Mouse (Mus musculus) liver, adult 2 months (tissue): ENCODE measurements at regions not wholly inside any gene's neighbourhood (a gene's known extent, or its start where the extent isn't known, plus 50 kb on each side); places are given as distances from the start of the nearest gene placed in this dataset.

Source experiments
- DNase-seq: peaks from one replicate; pipeline ENCODE4 v3.0.0-alpha.2; 2011; ENCODE audit warnings: low read depth, low spot score; ENCODE audit errors: extremely low read depth
- H3K27ac ChIP-seq: fragments of 200-500 bp; replicated peaks from 2 replicates; pipeline ENCODE4 v1.5.1; 2012; ENCODE audit warnings: low read depth, mild to moderate bottlenecking, control low read depth, inconsistent platforms, low read length; ENCODE audit not compliant: insufficient read depth
- H3K27me3 ChIP-seq: fragments of 200-500 bp; 2 replicates; pipeline ENCODE4 v1.6.1; 2012; ENCODE audit warnings: mild to moderate bottlenecking, moderate library complexity, low read length, inconsistent platforms; ENCODE audit not compliant: control insufficient read depth, insufficient read depth
- H3K36me3 ChIP-seq: fragments of 200-500 bp; 2 replicates; pipeline ENCODE4 v1.6.1; 2012; ENCODE audit warnings: low read length, inconsistent platforms; ENCODE audit not compliant: control insufficient read depth, insufficient read depth
- H3K4me1 ChIP-seq: fragments of 200-500 bp; 2 replicates; pipeline ENCODE4 v1.6.1; 2011; ENCODE audit warnings: low read length; ENCODE audit not compliant: control insufficient read depth, insufficient read depth
- H3K4me3 ChIP-seq: fragments of 200-500 bp; 2 replicates; pipeline ENCODE4 v1.5.1; 2011; ENCODE audit warnings: low read depth, mild to moderate bottlenecking, control low read depth, low read length, moderate library complexity; ENCODE audit not compliant: insufficient read depth
- H3K79me2 ChIP-seq: fragments of 200-500 bp; 2 replicates; pipeline ENCODE4 v1.6.1; 2012; ENCODE audit warnings: inconsistent platforms, mild to moderate bottlenecking, low read length, moderate library complexity; ENCODE audit not compliant: control insufficient read depth, insufficient read depth
- H3K9ac ChIP-seq: fragments of 200-500 bp; 2 replicates; pipeline ENCODE4 v1.6.1; 2012; ENCODE audit warnings: low read depth, mild to moderate bottlenecking, control low read depth, inconsistent platforms, low read length
- CTCF ChIP-seq: fragments of 200-500 bp; IDR thresholded peaks from 2 replicates; pipeline ENCODE4 v1.5.1; 2011; ENCODE audit warnings: low read depth, low read length, control low read depth
- POLR2A ChIP-seq: fragments of 200-500 bp; IDR thresholded peaks from 2 replicates; pipeline ENCODE4 v1.6.1; 2011; ENCODE audit warnings: low read length, control low read depth; ENCODE audit not compliant: insufficient read depth; ENCODE audit errors: extremely low read depth
- WGBS: fragments of 180-500 bp; shearing (Covaris S2); methylation state at CpG from one replicate; pipeline ENCODE4 v1.1.7; 2018; 5-methylcytosine and 5-hydroxymethylcytosine counted together

DNA sequence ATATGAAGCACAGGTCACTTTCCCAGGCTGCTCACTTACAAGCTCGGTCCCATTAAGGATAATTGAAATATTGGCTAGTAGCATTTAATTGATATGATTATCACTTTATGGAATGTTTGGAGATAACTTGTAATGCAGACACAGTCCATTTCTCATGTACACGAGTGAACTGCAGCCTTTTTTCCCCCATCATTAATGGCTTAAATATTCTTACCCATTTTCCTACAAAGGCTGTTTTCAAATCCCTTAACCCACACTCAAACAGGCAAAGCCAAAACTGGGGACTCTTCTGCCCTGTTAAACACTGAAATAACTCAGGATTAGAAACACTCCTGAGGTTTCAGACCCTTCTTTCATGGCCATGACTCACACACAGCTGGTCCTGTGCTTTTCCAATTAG is 649.2 kb upstream of the Tenm3 start:
- DNase-seq = no peak
- H3K27me3 ChIP-seq = no peaks in the 10 kb centered on the region
- WGBS = 66% methylated on average over 2 of the region's 2 CpGs
- H3K27ac ChIP-seq = no peak overlapping the region
- H3K79me2 ChIP-seq = no peaks in the 10 kb centered on the region
- H3K4me1 ChIP-seq = no peaks in the 10 kb centered on the region
- no peak overlapping the region for H3K9ac ChIP-seq
- TF ChIP-seq CTCF (no peak), POLR2A (no peak)
- no peak overlapping the region for H3K4me3 ChIP-seq
- no peaks in the 10 kb centered on the region for H3K36me3 ChIP-seq

GRCm38 (mm10) chr8:49485284-49485683 is 641.5 kb upstream of the Tenm3 start:
- WGBS = 88% methylated on average over 4 of the region's 4 CpGs

DNA sequence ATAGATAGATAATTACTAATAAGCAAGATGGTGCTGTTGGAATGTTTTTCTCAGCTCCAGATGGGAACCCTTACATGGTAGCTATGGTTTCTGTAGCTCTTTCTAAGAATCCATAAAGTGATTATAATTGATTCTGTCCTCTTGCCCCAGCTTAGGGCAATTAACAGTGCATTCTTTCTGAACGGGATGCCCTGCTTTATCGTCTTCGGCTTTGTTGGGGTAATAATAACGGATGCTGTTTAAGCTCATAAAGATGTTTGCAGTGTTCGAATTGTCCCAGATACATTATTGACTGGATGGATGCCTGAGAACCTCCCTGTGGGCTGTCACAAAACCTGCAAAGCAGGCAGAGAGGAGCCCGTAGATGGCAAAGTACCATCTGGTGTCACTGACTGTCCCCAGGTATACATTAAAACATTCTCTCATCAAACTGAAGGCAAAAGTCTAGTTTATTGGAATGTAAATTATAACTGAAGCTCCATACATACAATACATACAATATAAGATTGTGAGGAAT is 637.8 kb upstream of the Tenm3 start:
- DNase-seq = no peak
- WGBS = 82% methylated on average over 6 of the region's 6 CpGs
- no peak for TF ChIP-seq POLR2A
- no peak for TF ChIP-seq CTCF

More at GRCm38 (mm10) chr8:49485284-49485683, 641.5 kb upstream of the Tenm3 start:
- Histone ChIP-seq H3K79me2 (no peaks in the 10 kb centered on the region), H3K4me3 (no peak overlapping the region), H3K27me3 (no peaks in the 10 kb centered on the region), H3K36me3 (no peaks in the 10 kb centered on the region), H3K9ac (no peak overlapping the region), H3K4me1 (no peaks in the 10 kb centered on the region), H3K27ac (no peak overlapping the region)
- TF ChIP-seq CTCF (no peak), POLR2A (no peak)
- DNase-seq = no peak

GRCm38 (mm10) chr8:49465911-49466518 is 622.3 kb upstream of the Tenm3 start:
- no peaks in the 10 kb centered on the region for H3K36me3 ChIP-seq
- DNase-seq = no peak
- H3K4me3 ChIP-seq = no peak overlapping the region
- H3K79me2 ChIP-seq = no peaks in the 10 kb centered on the region
- no peak overlapping the region for H3K27ac ChIP-seq
- 20% methylated on average over 14 of the region's 14 CpGs for WGBS
- H3K4me1 ChIP-seq = no peaks in the 10 kb centered on the region
- no peak overlapping the region for H3K9ac ChIP-seq
- TF ChIP-seq POLR2A (no peak), CTCF (no peak)
- H3K27me3 ChIP-seq = no peaks in the 10 kb centered on the region

More for the DNA sequence above, 637.8 kb upstream of the Tenm3 start:
- Histone ChIP-seq H3K36me3 (no peaks in the 10 kb centered on the region), H3K27ac (no peak overlapping the region), H3K27me3 (no peaks in the 10 kb centered on the region), H3K79me2 (no peaks in the 10 kb centered on the region), H3K9ac (no peak overlapping the region), H3K4me3 (no peak overlapping the region), H3K4me1 (no peaks in the 10 kb centered on the region)

GRCm38 (mm10) chr8:49465070-49465469 is 621.3 kb upstream of the Tenm3 start:
- H3K79me2 ChIP-seq = no peaks in the 10 kb centered on the region
- 52% methylated on average over 7 of the region's 7 CpGs for WGBS
- no peaks in the 10 kb centered on the region for H3K36me3 ChIP-seq
- no peak for DNase-seq
- H3K27ac ChIP-seq = no peak overlapping the region
- no peak for TF ChIP-seq CTCF
- TF ChIP-seq POLR2A = no peak
- no peak overlapping the region for H3K9ac ChIP-seq
- no peaks in the 10 kb centered on the region for H3K27me3 ChIP-seq
- H3K4me3 ChIP-seq = no peak overlapping the region
- no peaks in the 10 kb centered on the region for H3K4me1 ChIP-seq

GRCm38 (mm10) chr8:49462602-49463001 is 618.9 kb upstream of the Tenm3 start:
- Histone ChIP-seq H3K9ac (no peak overlapping the region), H3K4me1 (no peaks in the 10 kb centered on the region), H3K36me3 (no peaks in the 10 kb centered on the region), H3K79me2 (no peaks in the 10 kb centered on the region), H3K27ac (no peak overlapping the region), H3K4me3 (no peak overlapping the region), H3K27me3 (no peaks in the 10 kb centered on the region)
- DNase-seq = no peak
- 82% methylated on average over 8 of the region's 8 CpGs for WGBS
- TF ChIP-seq POLR2A (no peak), CTCF (no peak)
